Mouse (Mus musculus): ENCODE results near the gene Nrp2. TPM values are rescaled to one million over a fixed set of nuclear protein-coding genes. Genes with fewer than 3 reads are reported as not detected.

Gene Nrp2
- polyA plus RNA-seq, 1 experiment from 2014 or later = 13.3 TPM

DNA sequence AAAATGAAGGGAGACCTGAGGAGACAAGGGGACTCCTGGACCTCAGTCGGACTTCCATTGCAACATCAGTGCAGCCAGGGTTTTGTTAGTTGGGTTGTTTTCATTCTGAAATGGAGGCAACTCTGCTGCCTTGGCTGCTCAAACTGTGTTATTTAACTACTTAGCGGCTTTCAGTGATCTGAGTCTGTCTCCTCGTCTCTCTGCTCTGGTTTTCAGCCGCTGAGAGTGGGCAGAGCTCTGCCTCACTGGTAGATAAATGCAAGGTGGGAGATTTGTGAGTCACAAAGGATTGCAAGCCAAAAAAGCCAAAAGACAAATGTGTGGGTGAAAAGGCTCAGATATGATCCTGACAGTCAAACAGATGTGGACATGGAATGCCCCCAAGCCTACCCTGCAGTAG lies 105.3 kb downstream of the Nrp2 start:
- Histone ChIP-seq H3K9ac (ENCODE audit: low read length) (no peak overlapping the region), H3K4me3 (ENCODE audit: low read length) (no peak overlapping the region), H3K9me3 (ENCODE audit: control insufficient read depth, low read length) (no peaks in the 10 kb centered on the region), H3K27ac (ENCODE audit: low read length) (no peak overlapping the region), H3K27me3 (ENCODE audit: control insufficient read depth, insufficient read depth, low read depth, low read length) (no peaks in the 10 kb centered on the region), H3K4me2 (ENCODE audit: low read depth, low read length) (no peak overlapping the region), H3K36me3 (ENCODE audit: control insufficient read depth, insufficient read depth, low read length) (no peaks in the 10 kb centered on the region), H3K4me1 (replicated peaks; ENCODE audit: control insufficient read depth, insufficient read depth, low read length) (peaks cover 11% of the 10 kb centered on the region)
- ATAC-seq (ENCODE audit: low read depth) = no peak
- WGBS = 69% methylated on average over 4 of the region's 4 CpGs

- Histone ChIP-seq H3K36me3 (ENCODE audit: control insufficient read depth, insufficient read depth, low read length) (no peaks in the 10 kb centered on the region), H3K27ac (ENCODE audit: low read length) (no peak overlapping the region), H3K27me3 (ENCODE audit: control insufficient read depth, insufficient read depth, low read depth, low read length) (no peaks in the 10 kb centered on the region), H3K4me1 (replicated peaks; ENCODE audit: control insufficient read depth, insufficient read depth, low read length) (peaks cover 15% of the 10 kb centered on the region), H3K9ac (ENCODE audit: low read length) (no peak overlapping the region), H3K4me2 (ENCODE audit: low read depth, low read length) (no peak overlapping the region), H3K9me3 (ENCODE audit: control insufficient read depth, low read length) (no peaks in the 10 kb centered on the region), H3K4me3 (ENCODE audit: low read length) (no peak overlapping the region)
- 69% methylated on average over 8 of the region's 8 CpGs for WGBS
- no peak for ATAC-seq (ENCODE audit: low read depth)
Measured at GRCm38 (mm10) chr1:62809601-62810228, 106.6 kb downstream of the Nrp2 start.

GRCm38 (mm10) chr1:62811141-62811540 lies 108.1 kb downstream of the Nrp2 start:
- Histone ChIP-seq H3K36me3 (ENCODE audit: control insufficient read depth, insufficient read depth, low read length) (no peaks in the 10 kb centered on the region), H3K9me3 (ENCODE audit: control insufficient read depth, low read length) (no peaks in the 10 kb centered on the region), H3K9ac (ENCODE audit: low read length) (no peak overlapping the region), H3K4me1 (replicated peaks; ENCODE audit: control insufficient read depth, insufficient read depth, low read length) (peaks cover 14% of the 10 kb centered on the region), H3K27ac (ENCODE audit: low read length) (no peak overlapping the region), H3K4me2 (ENCODE audit: low read depth, low read length) (no peak overlapping the region), H3K27me3 (ENCODE audit: control insufficient read depth, insufficient read depth, low read depth, low read length) (no peaks in the 10 kb centered on the region), H3K4me3 (ENCODE audit: low read length) (no peak overlapping the region)
- whole genome bisulfite sequencing = 85% methylated on average over 7 of the region's 7 CpGs
- no peak for ATAC-seq (ENCODE audit: low read depth)

GRCm38 (mm10) chr1:62812701-62813684 lies 109.9 kb downstream of the Nrp2 start:
- peak; percentile 71; the same call in 1 of the 2 replicates for ATAC-seq (ENCODE audit: low read depth)
- Histone ChIP-seq H3K4me1 (replicated peaks; ENCODE audit: control insufficient read depth, insufficient read depth, low read length) (peaks cover 13% of the 10 kb centered on the region), H3K27ac (ENCODE audit: low read length) (peak overlapping the region; percentile 78), H3K9me3 (ENCODE audit: control insufficient read depth, low read length) (no peaks in the 10 kb centered on the region), H3K9ac (ENCODE audit: low read length) (no peak overlapping the region), H3K4me2 (ENCODE audit: low read depth, low read length) (no peak overlapping the region), H3K36me3 (ENCODE audit: control insufficient read depth, insufficient read depth, low read length) (no peaks in the 10 kb centered on the region), H3K4me3 (ENCODE audit: low read length) (no peak overlapping the region), H3K27me3 (ENCODE audit: control insufficient read depth, insufficient read depth, low read depth, low read length) (no peaks in the 10 kb centered on the region)
- WGBS = 36% methylated on average over 10 of the region's 10 CpGs

- no peak overlapping the region for H3K9ac ChIP-seq (ENCODE audit: low read length)
- no peak overlapping the region for H3K4me3 ChIP-seq (ENCODE audit: low read length)
- 60% methylated on average over 1 of the region's 1 CpGs for WGBS
- H3K9me3 ChIP-seq (ENCODE audit: control insufficient read depth, low read length) = no peaks in the 10 kb centered on the region
- H3K27ac ChIP-seq (ENCODE audit: low read length) = peak overlapping the region; percentile 40; the same call in 1 of the 2 replicates
- no peaks in the 10 kb centered on the region for H3K36me3 ChIP-seq (ENCODE audit: control insufficient read depth, insufficient read depth, low read length)
- peaks cover 13% of the 10 kb centered on the region for H3K4me1 ChIP-seq (replicated peaks; ENCODE audit: control insufficient read depth, insufficient read depth, low read length)
- ATAC-seq (ENCODE audit: low read depth) = peak; percentile 64
- no peak overlapping the region for H3K4me2 ChIP-seq (ENCODE audit: low read depth, low read length)
- no peaks in the 10 kb centered on the region for H3K27me3 ChIP-seq (ENCODE audit: control insufficient read depth, insufficient read depth, low read depth, low read length)
Measured at GRCm38 (mm10) chr1:62813938-62814337, 110.9 kb downstream of the Nrp2 start.

GRCm38 (mm10) chr1:62817566-62817965 lies 114.5 kb downstream of the Nrp2 start:
- H3K27ac ChIP-seq (ENCODE audit: low read length) = no peak overlapping the region
- H3K4me1 ChIP-seq (replicated peaks; ENCODE audit: control insufficient read depth, insufficient read depth, low read length) = peaks cover 25% of the 10 kb centered on the region
- no peaks in the 10 kb centered on the region for H3K27me3 ChIP-seq (ENCODE audit: control insufficient read depth, insufficient read depth, low read depth, low read length)
- no peak overlapping the region for H3K4me2 ChIP-seq (ENCODE audit: low read depth, low read length)
- 63% methylated on average over 7 of the region's 7 CpGs for WGBS
- no peak overlapping the region for H3K9ac ChIP-seq (ENCODE audit: low read length)
- H3K36me3 ChIP-seq (ENCODE audit: control insufficient read depth, insufficient read depth, low read length) = no peaks in the 10 kb centered on the region
- no peak for ATAC-seq (ENCODE audit: low read depth)
- no peaks in the 10 kb centered on the region for H3K9me3 ChIP-seq (ENCODE audit: control insufficient read depth, low read length)
- H3K4me3 ChIP-seq (ENCODE audit: low read length) = no peak overlapping the region

DNA sequence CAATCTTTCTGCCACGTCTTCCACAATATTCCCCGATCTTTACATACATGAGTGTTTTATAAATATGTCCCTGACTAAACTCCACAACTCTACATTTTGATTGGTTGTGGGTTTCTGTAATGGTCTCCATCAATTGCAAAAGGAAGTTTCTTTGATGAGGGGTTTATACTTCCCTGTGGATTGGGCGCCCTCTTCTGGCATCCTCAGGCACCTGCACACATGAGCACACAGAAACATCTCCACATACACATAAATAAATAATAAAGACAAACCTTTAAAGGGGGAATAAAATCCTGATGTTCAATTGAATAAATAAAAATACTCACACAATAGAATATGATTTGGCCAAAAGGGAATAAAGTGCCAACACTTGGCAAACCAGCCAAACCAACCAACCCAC lies 117.1 kb downstream of the Nrp2 start:
- H3K36me3 ChIP-seq (ENCODE audit: control insufficient read depth, insufficient read depth, low read length) = no peaks in the 10 kb centered on the region

GRCm38 (mm10) chr1:62821509-62822398 lies 118.7 kb downstream of the Nrp2 start:
- WGBS = 27% methylated on average over 10 of the region's 10 CpGs
- peak; percentile 96 for ATAC-seq (ENCODE audit: low read depth)

More for the DNA sequence above, 117.1 kb downstream of the Nrp2 start:
- 71% methylated on average over 3 of the region's 3 CpGs for WGBS
- Histone ChIP-seq H3K27me3 (ENCODE audit: control insufficient read depth, insufficient read depth, low read depth, low read length) (no peaks in the 10 kb centered on the region), H3K9me3 (ENCODE audit: control insufficient read depth, low read length) (no peaks in the 10 kb centered on the region), H3K4me3 (ENCODE audit: low read length) (no peak overlapping the region), H3K4me1 (replicated peaks; ENCODE audit: control insufficient read depth, insufficient read depth, low read length) (peaks cover 24% of the 10 kb centered on the region), H3K9ac (ENCODE audit: low read length) (no peak overlapping the region), H3K27ac (ENCODE audit: low read length) (no peak overlapping the region), H3K4me2 (ENCODE audit: low read depth, low read length) (no peak overlapping the region)
- ATAC-seq (ENCODE audit: low read depth) = no peak

More at GRCm38 (mm10) chr1:62821509-62822398, 118.7 kb downstream of the Nrp2 start:
- peaks cover 24% of the 10 kb centered on the region for H3K4me1 ChIP-seq (replicated peaks; ENCODE audit: control insufficient read depth, insufficient read depth, low read length)
- H3K4me2 ChIP-seq (ENCODE audit: low read depth, low read length) = no peak overlapping the region
- no peaks in the 10 kb centered on the region for H3K27me3 ChIP-seq (ENCODE audit: control insufficient read depth, insufficient read depth, low read depth, low read length)
- H3K4me3 ChIP-seq (ENCODE audit: low read length) = no peak overlapping the region
- no peaks in the 10 kb centered on the region for H3K9me3 ChIP-seq (ENCODE audit: control insufficient read depth, low read length)
- no peaks in the 10 kb centered on the region for H3K36me3 ChIP-seq (ENCODE audit: control insufficient read depth, insufficient read depth, low read length)
- H3K27ac ChIP-seq (ENCODE audit: low read length) = peak overlapping the region; percentile 96
- H3K9ac ChIP-seq (ENCODE audit: low read length) = no peak overlapping the region

Measured in lung, embryonic 16.5 days (tissue).